Mouse (Mus musculus) myocyte (in vitro differentiated cells): Measurements from ENCODE around the gene Slc34a3. TPM values are rescaled to one million over a fixed set of nuclear protein-coding genes. Genes with fewer than 3 reads are reported as not detected.

Experiments
- H3K27me3 ChIP-seq: one replicate; pipeline ENCODE4 v1.6.1; 2011; ENCODE audit not compliant: control insufficient read depth, insufficient read depth, insufficient read length
- H3K36me3 ChIP-seq: one replicate; pipeline ENCODE4 v1.6.1; 2011; ENCODE audit not compliant: control insufficient read depth, insufficient read depth
- H3K4me2 ChIP-seq: one replicate; pipeline ENCODE4 v1.6.1; 2011; ENCODE audit warnings: low read depth, control low read depth
- H3K4me3 ChIP-seq: one replicate; pipeline ENCODE4 v1.5.1; 2011; ENCODE audit warnings: mild to moderate bottlenecking, control low read depth, moderate library complexity
- H3K79me2 ChIP-seq: one replicate; pipeline ENCODE4 v1.6.1; 2011; ENCODE audit not compliant: control insufficient read depth, insufficient read depth
- H3ac ChIP-seq: one replicate; pipeline ENCODE4 v1.6.1; 2011; ENCODE audit not compliant: control insufficient read depth, insufficient read length
- CEBPB ChIP-seq: IDR thresholded peaks from 2 replicates; pipeline ENCODE4 v1.6.1; 2011; ENCODE audit warnings: mild to moderate bottlenecking, moderate library complexity; ENCODE audit not compliant: poor library complexity, insufficient read depth, severe bottlenecking
- E2F4 ChIP-seq: IDR thresholded peaks from one replicate; pipeline ENCODE4 v1.6.1; 2011; ENCODE audit warnings: mild to moderate bottlenecking, control low read depth, moderate library complexity; ENCODE audit not compliant: insufficient read depth
- MAX ChIP-seq: IDR thresholded peaks from one replicate; pipeline ENCODE4 v1.6.1; 2011; ENCODE audit warnings: low read depth, mild to moderate bottlenecking, control low read depth
- MYOD1 ChIP-seq, 3 experiments: IDR thresholded peaks; one replicate each; pipeline ENCODE4 v1.6.1; 2011; ENCODE audit warnings: control low read depth in 2 of 3, low read depth in 2 of 3, mild to moderate bottlenecking in 2 of 3, moderate library complexity in 1 of 3; ENCODE audit not compliant: insufficient read length in 2 of 3, control insufficient read depth in 1 of 3
- MYOG ChIP-seq, 3 experiments: IDR thresholded peaks; one replicate each; pipeline ENCODE4 v1.6.1; 2011; ENCODE audit warnings: control low read depth in 2 of 3, low read depth in 2 of 3, mild to moderate bottlenecking in 2 of 3; ENCODE audit not compliant: insufficient read length in 2 of 3, control insufficient read depth in 1 of 3, insufficient read depth in 1 of 3
- POLR2A ChIP-seq: IDR thresholded peaks from one replicate; pipeline ENCODE4 v1.6.1; 2011; ENCODE audit warnings: low read depth, mild to moderate bottlenecking, control low read depth, moderate library complexity; ENCODE audit not compliant: insufficient read length
- POLR2AphosphoS2 ChIP-seq: IDR thresholded peaks from one replicate; pipeline ENCODE4 v1.6.1; 2011; ENCODE audit warnings: low read depth, control low read depth; ENCODE audit not compliant: insufficient read length
- REST ChIP-seq: IDR thresholded peaks from one replicate; pipeline ENCODE4 v1.6.1; 2011; ENCODE audit warnings: mild to moderate bottlenecking, control low read depth, moderate library complexity; ENCODE audit not compliant: insufficient read depth, insufficient read length
- SRF ChIP-seq: IDR thresholded peaks from one replicate; pipeline ENCODE4 v1.6.1; 2011; ENCODE audit warnings: low read depth; ENCODE audit not compliant: control insufficient read depth, insufficient read length
- TCF12 ChIP-seq: IDR thresholded peaks from one replicate; pipeline ENCODE4 v1.6.1; 2011; ENCODE audit warnings: mild to moderate bottlenecking, control low read depth; ENCODE audit not compliant: poor library complexity, insufficient read depth, severe bottlenecking
- TCF3 ChIP-seq: IDR thresholded peaks from one replicate; pipeline ENCODE4 v1.6.1; 2011; ENCODE audit warnings: low read depth, control low read depth; ENCODE audit not compliant: insufficient read length
- USF1 ChIP-seq: IDR thresholded peaks from one replicate; pipeline ENCODE4 v1.6.1; 2011; ENCODE audit warnings: low read depth, mild to moderate bottlenecking, control low read depth, moderate library complexity
- polyA plus RNA-seq: library from polyadenylated mRNA; unstranded; fragments of >200 nt; fragmentation: generic; extraction: Trizol; gene quantifications from one replicate; pipeline ENCODE4 v1.2.1, GENCODE M21; 2012; ENCODE audit warnings: missing spikeins

The Slc34a3 gene
- polyA plus RNA-seq, 1 experiment, result not detected

- H3K27me3 ChIP-seq, result peaks cover 22% of the 10 kb centered on the region
- H3K36me3 ChIP-seq, result no peaks in the 10 kb centered on the region
- no peak overlapping the region for H3K4me3 ChIP-seq
- no peaks in the 10 kb centered on the region for H3K79me2 ChIP-seq
- TF ChIP-seq REST (no peak), MYOD1 (IDR thresholded peaks at IDR 0.05; ENCODE audit: control insufficient read depth in 1 of 3, insufficient read length in 2 of 3, low read depth in 2 of 3) (no peak), POLR2AphosphoS2 (no peak), USF1 (no peak), MYOG (IDR thresholded peaks at IDR 0.05; ENCODE audit: control insufficient read depth in 1 of 3, insufficient read depth in 1 of 3, insufficient read length in 2 of 3, low read depth in 2 of 3) (no peak), CEBPB (no peak), SRF (no peak), MAX (no peak), TCF12 (no peak)
- H3K4me2 ChIP-seq, result peak overlapping the region; percentile 65
- no peak overlapping the region for H3ac ChIP-seq
These were observed 7.2 kb upstream of the Slc34a3 start for GRCm38 (mm10) chr2:25241438-25241775.

- Histone ChIP-seq H3ac (no peak overlapping the region), H3K4me3 (no peak overlapping the region), H3K27me3 (peaks cover 27% of the 10 kb centered on the region), H3K79me2 (no peaks in the 10 kb centered on the region), H3K36me3 (no peaks in the 10 kb centered on the region), H3K4me2 (peak overlapping the region; percentile 65)
- TF ChIP-seq USF1, result no peak
- TF ChIP-seq TCF12, result no peak
- TF ChIP-seq MYOD1 (IDR thresholded peaks at IDR 0.05; ENCODE audit: control insufficient read depth in 1 of 3, insufficient read length in 2 of 3, low read depth in 2 of 3), result no peak
- no peak for TF ChIP-seq REST
- no peak for TF ChIP-seq CEBPB
- no peak for TF ChIP-seq POLR2A
- no peak for TF ChIP-seq MYOG (IDR thresholded peaks at IDR 0.05; ENCODE audit: control insufficient read depth in 1 of 3, insufficient read depth in 1 of 3, insufficient read length in 2 of 3, low read depth in 2 of 3)
- no peak for TF ChIP-seq MAX
- no peak for TF ChIP-seq E2F4
- no peak for TF ChIP-seq SRF
- TF ChIP-seq POLR2AphosphoS2, result no peak
- no peak for TF ChIP-seq TCF3
These were observed 6.7 kb upstream of the Slc34a3 start for GRCm38 (mm10) chr2:25240723-25241437.

- Histone ChIP-seq H3K27me3 (peaks cover 33% of the 10 kb centered on the region), H3K79me2 (no peaks in the 10 kb centered on the region), H3K36me3 (no peaks in the 10 kb centered on the region), H3ac (no peak overlapping the region), H3K4me3 (no peak overlapping the region), H3K4me2 (peak overlapping the region; percentile 65)
- TF ChIP-seq MYOG (IDR thresholded peaks at IDR 0.05; ENCODE audit: control insufficient read depth in 1 of 3, insufficient read depth in 1 of 3, insufficient read length in 2 of 3, low read depth in 2 of 3) (no peak), TCF3 (no peak), USF1 (no peak), E2F4 (no peak), REST (no peak), CEBPB (no peak), MAX (no peak)
These were observed 6.1 kb upstream of the Slc34a3 start for GRCm38 (mm10) chr2:25240310-25240709.

- Histone ChIP-seq H3K27me3 (peaks cover 37% of the 10 kb centered on the region), H3K4me3 (no peak overlapping the region), H3K36me3 (no peaks in the 10 kb centered on the region), H3K4me2 (no peak overlapping the region), H3ac (no peak overlapping the region), H3K79me2 (no peaks in the 10 kb centered on the region)
- TF ChIP-seq MYOG (IDR thresholded peaks at IDR 0.05; ENCODE audit: control insufficient read depth in 1 of 3, insufficient read depth in 1 of 3, insufficient read length in 2 of 3, low read depth in 2 of 3) (no peak), CEBPB (no peak), MAX (no peak), POLR2AphosphoS2 (no peak), POLR2A (no peak), TCF12 (no peak), SRF (no peak), TCF3 (no peak), E2F4 (no peak), MYOD1 (IDR thresholded peaks at IDR 0.05; ENCODE audit: control insufficient read depth in 1 of 3, insufficient read length in 2 of 3, low read depth in 2 of 3) (no peak)
These were observed 5.6 kb upstream of the Slc34a3 start for GRCm38 (mm10) chr2:25239766-25240165.

- no peak overlapping the region for H3ac ChIP-seq
- H3K4me2 ChIP-seq, result no peak overlapping the region
- no peak overlapping the region for H3K4me3 ChIP-seq
- TF ChIP-seq MYOD1 (IDR thresholded peaks at IDR 0.05; ENCODE audit: control insufficient read depth in 1 of 3, insufficient read length in 2 of 3, low read depth in 2 of 3), result no peak
- TF ChIP-seq CEBPB, result no peak
- no peak for TF ChIP-seq E2F4
- TF ChIP-seq MAX, result no peak
- TF ChIP-seq MYOG (IDR thresholded peaks at IDR 0.05; ENCODE audit: control insufficient read depth in 1 of 3, insufficient read depth in 1 of 3, insufficient read length in 2 of 3, low read depth in 2 of 3), result no peak
- TF ChIP-seq SRF, result no peak
- no peak for TF ChIP-seq USF1
- no peak for TF ChIP-seq TCF12
- TF ChIP-seq POLR2AphosphoS2, result no peak
- no peak for TF ChIP-seq POLR2A
- TF ChIP-seq TCF3, result no peak
- no peak for TF ChIP-seq REST
- peaks cover 54% of the 10 kb centered on the region for H3K27me3 ChIP-seq
- no peaks in the 10 kb centered on the region for H3K79me2 ChIP-seq
- H3K36me3 ChIP-seq, result no peaks in the 10 kb centered on the region
These were observed 3.9 kb upstream of the Slc34a3 start for GRCm38 (mm10) chr2:25238106-25238505.
